Mouse (Mus musculus) CH12.LX (cell line): ENCODE results near the gene Morc3. TPM values are rescaled to one million over a fixed set of nuclear protein-coding genes. Genes with fewer than 3 reads are reported as not detected.

ENCODE experiments used
- DNase-seq: peaks from one replicate; pipeline ENCODE4 v3.0.0-alpha.2; 2013; ENCODE audit errors: extremely low read depth
- H3K27ac ChIP-seq: 2 replicates; pipeline ENCODE4 v1.5.1; 2012; ENCODE audit warnings: low read depth, mild to moderate bottlenecking, control low read depth, moderate library complexity; ENCODE audit not compliant: insufficient read depth
- H3K27me3 ChIP-seq: replicated peaks from 2 replicates; pipeline ENCODE3; 2012; ENCODE audit warnings: inconsistent platforms
- H3K36me3 ChIP-seq, 2 experiments: replicated peaks in 1 of 2; 2 replicates each; pipeline versions ENCODE3 to v1.6.1; 2012; ENCODE audit warnings: inconsistent platforms in 1 of 2, low read length in 1 of 2, mild to moderate bottlenecking in 1 of 2, mixed read lengths in 1 of 2, moderate library complexity in 1 of 2; ENCODE audit not compliant: control insufficient read depth in 1 of 2, insufficient read depth in 1 of 2
- H3K4me1 ChIP-seq, 2 experiments: 2 replicates each; pipeline ENCODE4 v1.6.1; 2012; ENCODE audit warnings: inconsistent platforms in 1 of 2, moderate library complexity in 1 of 2; ENCODE audit not compliant: insufficient read depth in 2 of 2, control insufficient read depth in 1 of 2
- H3K4me2 ChIP-seq: 2 replicates; pipeline ENCODE4 v1.6.1; 2012; ENCODE audit warnings: low read depth, mild to moderate bottlenecking, control low read depth; ENCODE audit not compliant: poor library complexity, insufficient read depth, severe bottlenecking
- H3K4me3 ChIP-seq, 3 experiments: fragments of 150-350 bp in 1 of 3; sonication (generic) in 1 of 3; replicated peaks in 1 of 3; 2 replicates each; pipeline versions ENCODE3 to v1.5.1; 2011 to 2012; ENCODE audit warnings: low read depth in 2 of 3, low read length in 2 of 3, mild to moderate bottlenecking in 2 of 3, moderate library complexity in 2 of 3, control low read depth in 1 of 3, improper control_type of control experiment in 1 of 3, inconsistent platforms in 1 of 3, mixed read lengths in 1 of 3; ENCODE audit not compliant: poor library complexity in 1 of 3
- H3K79me2 ChIP-seq: replicated peaks from 2 replicates; pipeline ENCODE4 v1.6.1; 2012; ENCODE audit warnings: mild to moderate bottlenecking, moderate library complexity; ENCODE audit not compliant: control insufficient read depth, poor library complexity, insufficient read depth, severe bottlenecking; ENCODE audit errors: extremely low read depth
- H3K9ac ChIP-seq: 2 replicates; pipeline ENCODE4 v1.6.1; 2012; ENCODE audit warnings: low read depth, mild to moderate bottlenecking, control low read depth, moderate library complexity; ENCODE audit not compliant: insufficient read depth
- H3K9me3 ChIP-seq: replicated peaks from 2 replicates; pipeline ENCODE3; 2012; ENCODE audit warnings: low read length, inconsistent platforms, mixed read lengths
- BHLHE40 ChIP-seq: IDR thresholded peaks from 2 replicates; pipeline ENCODE4 v1.6.1; 2011; ENCODE audit warnings: mild to moderate bottlenecking, low read depth, low read length, improper control_type of control experiment
- CHD2 ChIP-seq: IDR thresholded peaks from 2 replicates; pipeline ENCODE4 v1.6.1; 2011; ENCODE audit warnings: low read length, improper control_type of control experiment
- CTCF ChIP-seq, 2 experiments: IDR thresholded peaks in 1 of 2; conservative IDR thresholded peaks in 1 of 2; 2 replicates each; pipeline ENCODE4 v1.5.1; 2011 to 2012; ENCODE audit warnings: low read depth in 2 of 2, low read length in 2 of 2, improper control_type of control experiment in 1 of 2, inconsistent platforms in 1 of 2, mild to moderate bottlenecking in 1 of 2, moderate library complexity in 1 of 2
- GABPA ChIP-seq: IDR thresholded peaks from 2 replicates; pipeline ENCODE4 v1.6.1; 2012; ENCODE audit warnings: low read depth, low read length, improper control_type of control experiment, inconsistent platforms; ENCODE audit not compliant: insufficient replicate concordance
- IRF4 ChIP-seq: IDR thresholded peaks from 2 replicates; pipeline ENCODE4 v1.6.1; 2014; ENCODE audit warnings: low read depth, mild to moderate bottlenecking, inconsistent platforms, low read length, improper control_type of control experiment
- JUN ChIP-seq: IDR thresholded peaks from 2 replicates; pipeline ENCODE4 v1.6.1; 2011; ENCODE audit warnings: low read depth, mild to moderate bottlenecking, low read length, improper control_type of control experiment, moderate library complexity; ENCODE audit not compliant: insufficient read depth
- JUND ChIP-seq: conservative IDR thresholded peaks from 2 replicates; pipeline ENCODE4 v1.6.1; 2011; ENCODE audit warnings: low read depth, low read length, improper control_type of control experiment
- MAX ChIP-seq: IDR thresholded peaks from 2 replicates; pipeline ENCODE4 v1.6.1; 2011; ENCODE audit warnings: low read length, improper control_type of control experiment
- MEF2A ChIP-seq: IDR thresholded peaks from 2 replicates; pipeline ENCODE4 v1.6.1; 2014; ENCODE audit warnings: low read depth, mild to moderate bottlenecking, inconsistent platforms, low read length, improper control_type of control experiment, borderline replicate concordance
- MXI1 ChIP-seq: IDR thresholded peaks from 2 replicates; pipeline ENCODE4 v1.6.1; 2011; ENCODE audit warnings: mild to moderate bottlenecking, low read depth, low read length, improper control_type of control experiment
- MYC ChIP-seq: IDR thresholded peaks from 2 replicates; pipeline ENCODE4 v1.6.1; 2011; ENCODE audit warnings: low read depth, mild to moderate bottlenecking, improper control_type of control experiment, low read length
- NELFE ChIP-seq: IDR thresholded peaks from 2 replicates; pipeline ENCODE4 v1.6.1; 2011; ENCODE audit warnings: low read depth, low read length, improper control_type of control experiment
- NRF1 ChIP-seq: IDR thresholded peaks from 2 replicates; pipeline ENCODE4 v1.6.1; 2014; ENCODE audit warnings: low read depth, mild to moderate bottlenecking, inconsistent platforms, low read length, improper control_type of control experiment, moderate library complexity
- RAD21 ChIP-seq: IDR thresholded peaks from 2 replicates; pipeline ENCODE4 v1.6.1; 2011; ENCODE audit warnings: low read depth, mild to moderate bottlenecking, low read length, improper control_type of control experiment, moderate library complexity
- RCOR1 ChIP-seq: conservative IDR thresholded peaks from 2 replicates; pipeline ENCODE4 v1.6.1; 2012; ENCODE audit warnings: low read depth, mild to moderate bottlenecking, inconsistent platforms, low read length, improper control_type of control experiment
- SIN3A ChIP-seq: IDR thresholded peaks from 2 replicates; pipeline ENCODE4 v1.6.1; 2012; ENCODE audit warnings: low read length, improper control_type of control experiment, inconsistent platforms
- SMC3 ChIP-seq: IDR thresholded peaks from 2 replicates; pipeline ENCODE4 v1.6.1; 2011; ENCODE audit warnings: low read depth, low read length, improper control_type of control experiment
- TCF12 ChIP-seq: IDR thresholded peaks from 2 replicates; pipeline ENCODE4 v1.6.1; 2014; ENCODE audit warnings: low read depth, mild to moderate bottlenecking, inconsistent platforms, low read length, improper control_type of control experiment
- USF1 ChIP-seq: IDR thresholded peaks from 2 replicates; pipeline ENCODE4 v1.6.1; 2014; ENCODE audit warnings: low read depth, mild to moderate bottlenecking, inconsistent platforms, low read length, improper control_type of control experiment
- USF2 ChIP-seq: conservative IDR thresholded peaks from 2 replicates; pipeline ENCODE4 v1.6.1; 2011; ENCODE audit warnings: low read depth, low read length, improper control_type of control experiment
- ZC3H11A ChIP-seq: IDR thresholded peaks from 2 replicates; pipeline ENCODE4 v1.6.1; 2012; ENCODE audit warnings: low read depth, mild to moderate bottlenecking, inconsistent platforms, low read length, improper control_type of control experiment
- dilution Hi-C: fragments of 300-500 bp; cut with MboI; formaldehyde crosslinking; loops from 2 replicates; pipeline ENCODE4 v1.14.3; 2020; ENCODE audit warnings: low sequenced_read_pairs; ENCODE audit not compliant: extremely low pct_unique_long_range_greater_than_20kb, extremely low pct_ligation_motif_present
- in situ Hi-C: fragments of 300-500 bp; cut with MboI; formaldehyde crosslinking; loops from 3 replicates; pipeline ENCODE4 v1.14.3; 2019; ENCODE audit warnings: low sequenced_read_pairs, low pct_ligation_motif_present, low pct_unique_long_range_greater_than_20kb, mixed read lengths
- polyA plus RNA-seq: library from polyadenylated mRNA; unstranded; fragments of >175 nt; gene quantifications from 2 replicates; pipeline ENCODE4 v1.2.1, GENCODE M21; 2012; ENCODE audit warnings: low read depth; ENCODE audit not compliant: insufficient read length
- total RNA-seq, 2 experiments: library from RNA; depleted of rRNA; stranded (reverse); fragments of 300-350 nt in 1 of 2; fragments of >200 nt in 1 of 2; gene quantifications; 2 replicates each; pipeline ENCODE4 v1.2.3; 2012 to 2014

The Morc3 gene
- total and polyA plus RNA-seq, 3 experiments, result 17.8 to 53.2 (median 25.4) TPM

- TF ChIP-seq NELFE (peak; percentile 55; the same call in 1 of the 2 replicates), CTCF (conservative IDR thresholded peaks at IDR 0.05 in 1 of 2, IDR thresholded peaks at IDR 0.05 in 1 of 2; ENCODE audit: low read depth in 2 of 2, low read length in 2 of 2) (peak; percentile 99), USF1 (no peak), MAX (peak; percentile 69; the same call in 1 of the 2 replicates), RAD21 (peak; percentile 99), MEF2A (peak; percentile 27; the same call in 1 of the 2 replicates), ZC3H11A (peak; percentile 72), TCF12 (peak; percentile 47; the same call in 1 of the 2 replicates), NRF1 (0 out of 2 replicates have a peak, but pooled peaks have one; percentile 23), BHLHE40 (peak; percentile 29; the same call in 1 of the 2 replicates), USF2 (no peak), IRF4 (0 out of 2 replicates have a peak, but pooled peaks have one; percentile 12), MYC (peak; percentile 62; the same call in 1 of the 2 replicates), RCOR1 (0 out of 2 replicates have a peak, but pooled peaks have one; percentile 30), JUN (no peak), SMC3 (peak; percentile 93), JUND (peak; percentile 34; the same call in 1 of the 2 replicates), MXI1 (no peak)
- Histone ChIP-seq H3K27ac (no peak overlapping the region), H3K36me3 (peaks cover 23 to 52% of the 10 kb centered on the region in 2 experiments), H3K79me2 (no peaks in the 10 kb centered on the region), H3K9ac (no peak overlapping the region), H3K9me3 (no peaks in the 10 kb centered on the region), H3K4me3 (no peak overlapping the region), H3K27me3 (no peaks in the 10 kb centered on the region), H3K4me1 (peaks cover 4 to 54% of the 10 kb centered on the region in 2 experiments), H3K4me2 (no peak overlapping the region)
- dilution Hi-C loops (no loop called here), in situ Hi-C loops (loop anchor here (5.0 to 10.0 kb wide), 2 partner anchors 106 to 358 kb away; no protein-coding TSS in a partner anchor)
- peak; percentile 76 for DNase-seq
Measured at GRCm38 (mm10) chr16:93906156-93907014, 74.5 kb downstream of the Morc3 start.

GRCm38 (mm10) chr16:93907761-93908160 lies 75.8 kb downstream of the Morc3 start:
- Histone ChIP-seq H3K4me2 (no peak overlapping the region), H3K4me1 (peaks cover 8 to 68% of the 10 kb centered on the region in 2 experiments), H3K27ac (no peak overlapping the region), H3K9ac (no peak overlapping the region), H3K9me3 (no peaks in the 10 kb centered on the region), H3K27me3 (no peaks in the 10 kb centered on the region), H3K79me2 (no peaks in the 10 kb centered on the region), H3K36me3 (peaks cover 15 to 39% of the 10 kb centered on the region in 2 experiments), H3K4me3 (no peak overlapping the region)
- TF ChIP-seq CHD2, result peak; percentile 17; the same call in 1 of the 2 replicates
- TF ChIP-seq GABPA, result no peak
- TF ChIP-seq SIN3A, result no peak
- no peak for TF ChIP-seq JUN
- no peak for TF ChIP-seq SMC3
- dilution Hi-C loops, result no loop called here
- DNase-seq, result no peak
- in situ Hi-C loops, result loop anchor here (5.0 to 10.0 kb wide), 2 partner anchors 105 to 357 kb away; no protein-coding TSS in a partner anchor
